Mouse (Mus musculus): ENCODE measurements around the gene Actg2. TPM values are rescaled to one million over a fixed set of nuclear protein-coding genes. Genes with fewer than 3 reads are reported as not detected.

Actg2 gene
- total RNA-seq, 4 experiments from 2014 or later = 0.33 to 1.6 (median 0.89) TPM

GRCm38 (mm10) chr6:83480019-83480655 lies 55.9 kb downstream of the Actg2 start:
- no peak for DNase-seq (ENCODE audit: low spot score)

- no peak for DNase-seq (ENCODE audit: low spot score)
Measured at GRCm38 (mm10) chr6:83479193-83479592, 56.9 kb downstream of the Actg2 start.

- DNase-seq (ENCODE audit: low spot score) = no peak
Measured at GRCm38 (mm10) chr6:83478628-83479027, 57.4 kb downstream of the Actg2 start.

GRCm38 (mm10) chr6:83478217-83478616 lies 57.8 kb downstream of the Actg2 start:
- DNase-seq (ENCODE audit: low spot score) = no peak

- no peak for DNase-seq (ENCODE audit: low spot score)
Measured at GRCm38 (mm10) chr6:83475431-83475830, 60.6 kb downstream of the Actg2 start.

- DNase-seq (ENCODE audit: low spot score) = peak; percentile 59
Measured at GRCm38 (mm10) chr6:83473240-83473639, 62.8 kb downstream of the Actg2 start.

- no peak for DNase-seq (ENCODE audit: low spot score)
Measured at GRCm38 (mm10) chr6:83471739-83472138, 64.3 kb downstream of the Actg2 start.

GRCm38 (mm10) chr6:83464011-83464410 lies 72.1 kb downstream of the Actg2 start:
- no peak for DNase-seq (ENCODE audit: low spot score)

Other genes with a start within 250 kb of the Actg2 start
- 1 to 10 TPM; 1.0 to 2.2 (median 1.9) TPM for gene Mthfd2, start 210.4 kb downstream of the Actg2 start, total RNA-seq (2022)
- 10 to 100 TPM; 15.5 to 28.4 (median 20.2) TPM for gene Mob1a, start 210.2 kb downstream of the Actg2 start, total RNA-seq (2022)
- gene Bola3, start 187.1 kb downstream of the Actg2 start, total RNA-seq (2022) = 100 to 1,000 TPM; 295 to 417 (median 378) TPM
- gene Tet3, start 77.2 kb downstream of the Actg2 start, total RNA-seq (2022) = 10 to 100 TPM; 15.5 to 19.8 (median 17.2) TPM
- gene Dguok, start 29.3 kb downstream of the Actg2 start, total RNA-seq (2022) = 10 to 100 TPM; 32.7 to 37.1 (median 34.4) TPM
- gene Stambp, start 36.5 kb upstream of the Actg2 start, total RNA-seq (2022) = 10 to 100 TPM; 11.4 to 14.9 (median 12.9) TPM
- gene Clec4f, start 119.9 kb upstream of the Actg2 start, total RNA-seq (2022) = under 1 TPM; 0.25 to 0.57 (median 0.47) TPM
- 1 to 10 TPM in 1 of 4 experiments, under 1 TPM in 3; 0.46 to 1.1 (median 0.75) TPM for gene Cd207, start 141.6 kb upstream of the Actg2 start, total RNA-seq (2022)
- not detected for gene Vax2, start 175.0 kb upstream of the Actg2 start, total RNA-seq (2022)
- under 1 TPM in 1 of 4 experiments, not detected in 3; 0.17 TPM for gene Atp6v1b1, start 206.7 kb upstream of the Actg2 start, total RNA-seq (2022)
- gene Ankrd53, start 226.4 kb upstream of the Actg2 start, total RNA-seq (2022) = under 1 TPM in 1 of 4 experiments, not detected in 3; 0.22 TPM
- gene Tex261, start 239.5 kb upstream of the Actg2 start, total RNA-seq (2022) = 100 to 1,000 TPM in 2 of 4 experiments, 10 to 100 TPM in 2; 91.3 to 107 (median 97.8) TPM